Mouse (Mus musculus) spleen, adult 2 months (tissue): ENCODE measurements at regions not wholly inside any gene's neighbourhood (a gene's known extent, or its start where the extent isn't known, plus 50 kb on each side); places are given as distances from the start of the nearest gene placed in this dataset.
A peak's percentile ranks its signal among the peaks of the same experiment; 100 is the strongest.

Source experiments
- CTCF ChIP-seq: fragments of 200-500 bp; IDR thresholded peaks from 2 replicates; pipeline ENCODE4 v1.5.1; 2011; ENCODE audit warnings: mild to moderate bottlenecking, inconsistent platforms; ENCODE audit not compliant: insufficient read depth, insufficient read length, insufficient replicate concordance; ENCODE audit errors: extremely low read depth
- POLR2A ChIP-seq: fragments of 200-500 bp; IDR thresholded peaks from 2 replicates; pipeline ENCODE4 v1.6.1; 2011; ENCODE audit warnings: low read depth, low read length, inconsistent platforms

DNA sequence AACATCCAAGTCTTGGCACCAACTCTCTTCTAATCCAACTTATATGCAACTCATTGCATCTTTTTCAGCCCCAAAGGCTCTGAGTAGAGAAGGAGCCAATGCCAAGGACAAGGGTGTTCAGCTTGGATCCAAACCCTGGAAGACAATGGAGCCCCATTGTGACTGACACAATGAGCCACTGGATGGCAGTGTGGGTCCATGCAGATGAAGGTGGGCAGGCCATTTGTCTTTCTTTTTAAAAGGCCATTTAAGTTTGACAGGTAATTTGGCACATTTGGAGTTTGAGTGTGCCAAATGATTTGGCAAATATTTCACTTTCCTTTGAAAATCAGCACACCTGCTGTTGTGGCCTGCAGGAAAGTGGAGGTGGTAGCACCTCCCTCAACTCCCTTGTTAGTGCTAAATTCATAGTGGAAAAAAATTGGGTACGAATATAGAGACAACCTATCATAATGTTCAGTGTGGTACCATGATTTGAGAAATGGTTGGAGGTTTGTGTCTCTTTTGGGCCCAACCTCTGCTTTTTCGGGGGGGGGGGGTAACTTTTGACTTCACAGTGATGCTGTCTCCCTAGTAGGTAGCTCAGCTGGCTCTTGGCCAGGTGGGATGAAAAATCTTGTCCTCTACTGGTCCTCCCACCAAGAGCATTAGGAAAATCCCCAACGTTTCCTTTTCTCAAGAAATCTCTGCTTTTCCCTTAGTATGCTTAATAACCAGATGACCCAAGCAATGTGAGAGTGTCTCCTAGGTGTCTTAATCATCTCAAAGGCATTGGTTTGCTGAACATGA, 304.0 kb upstream of the Kif2a start:
- TF ChIP-seq CTCF (peak; percentile 29; the same call in 1 of the 2 replicates), POLR2A (no peak)
